Mouse (Mus musculus) 3134 (cell line): ENCODE data around the gene Cldn22.
A peak's percentile ranks its signal among the peaks of the same experiment; 100 is the strongest.

Source experiments
- DNase-seq: peaks from one replicate; pipeline ENCODE4 v3.0.0-alpha.2; 2011; ENCODE audit warnings: low spot score; ENCODE audit not compliant: insufficient read length; ENCODE audit errors: extremely low read depth

Cldn22 gene

GRCm38 (mm10) chr8:47826911-47827310 is 2.6 kb downstream of the Cldn22 start:
- no peak for DNase-seq

- no peak for DNase-seq
Measured at GRCm38 (mm10) chr8:47832616-47833015, 8.3 kb downstream of the Cldn22 start.

GRCm38 (mm10) chr8:47833944-47834343 is 9.7 kb downstream of the Cldn22 start:
- DNase-seq: no peak

GRCm38 (mm10) chr8:47843063-47843462 is 18.8 kb downstream of the Cldn22 start:
- no peak for DNase-seq

- DNase-seq: no peak
Measured at GRCm38 (mm10) chr8:47843651-47844050, 19.4 kb downstream of the Cldn22 start.

- DNase-seq: no peak
Measured at GRCm38 (mm10) chr8:47845956-47846355, 21.7 kb downstream of the Cldn22 start.

GRCm38 (mm10) chr8:47847161-47847560 is 22.9 kb downstream of the Cldn22 start:
- no peak for DNase-seq

- DNase-seq: no peak
Measured at GRCm38 (mm10) chr8:47847931-47848330, 23.6 kb downstream of the Cldn22 start.

- DNase-seq: peak; percentile 36
Measured at GRCm38 (mm10) chr8:47849842-47850241, 25.6 kb downstream of the Cldn22 start.

GRCm38 (mm10) chr8:47851824-47852502 is 27.7 kb downstream of the Cldn22 start:
- no peak for DNase-seq

- DNase-seq: no peak
Measured at GRCm38 (mm10) chr8:47852737-47853136, 28.5 kb downstream of the Cldn22 start.

GRCm38 (mm10) chr8:47853356-47853755 is 29.1 kb downstream of the Cldn22 start:
- no peak for DNase-seq

- no peak for DNase-seq
Measured at GRCm38 (mm10) chr8:47859259-47859658, 35.0 kb downstream of the Cldn22 start.

- DNase-seq: no peak
Measured at GRCm38 (mm10) chr8:47866568-47866967, 42.3 kb downstream of the Cldn22 start.

GRCm38 (mm10) chr8:47867067-47867466 is 42.8 kb downstream of the Cldn22 start:
- DNase-seq: peak; percentile 50

- DNase-seq: no peak
Measured at GRCm38 (mm10) chr8:47872361-47873107, 48.3 kb downstream of the Cldn22 start.

- no peak for DNase-seq
Measured at GRCm38 (mm10) chr8:47874497-47875178, 50.4 kb downstream of the Cldn22 start.
